Mouse (Mus musculus) spleen, adult 2 months (tissue): ENCODE results near the gene Ogfrl1. TPM values are rescaled to one million over a fixed set of nuclear protein-coding genes. Genes with fewer than 3 reads are reported as not detected.

Experiments
- DNase-seq, 2 experiments: peaks; one replicate each; pipeline versions ENCODE4 v3.0.0 to v3.0.0-alpha.2; 2012 to 2021; ENCODE audit warnings: low spot score in 2 of 2, low read depth in 1 of 2
- H3K27ac ChIP-seq: fragments of 200-500 bp; 2 replicates; pipeline ENCODE4 v1.5.1; 2012; ENCODE audit warnings: low read length, inconsistent platforms; ENCODE audit not compliant: insufficient read depth
- H3K27me3 ChIP-seq: fragments of 200-500 bp; 2 replicates; pipeline ENCODE4 v1.6.1; 2012; ENCODE audit warnings: mild to moderate bottlenecking, moderate library complexity, low read length, inconsistent platforms; ENCODE audit not compliant: control insufficient read depth, insufficient read depth
- H3K36me3 ChIP-seq: fragments of 200-500 bp; 2 replicates; pipeline ENCODE4 v1.6.1; 2012; ENCODE audit warnings: mild to moderate bottlenecking, low read length, inconsistent platforms; ENCODE audit not compliant: control insufficient read depth, insufficient read depth
- H3K4me1 ChIP-seq: fragments of 200-500 bp; 2 replicates; pipeline ENCODE4 v1.6.1; 2011; ENCODE audit warnings: inconsistent platforms; ENCODE audit not compliant: control insufficient read depth, insufficient read depth, insufficient read length
- H3K4me3 ChIP-seq: fragments of 200-500 bp; 2 replicates; pipeline ENCODE4 v1.5.1; 2011; ENCODE audit warnings: mild to moderate bottlenecking, inconsistent platforms; ENCODE audit not compliant: insufficient read depth, insufficient read length; ENCODE audit errors: extremely low read depth
- CTCF ChIP-seq: fragments of 200-500 bp; IDR thresholded peaks from 2 replicates; pipeline ENCODE4 v1.5.1; 2011; ENCODE audit warnings: mild to moderate bottlenecking, inconsistent platforms; ENCODE audit not compliant: insufficient read depth, insufficient read length, insufficient replicate concordance; ENCODE audit errors: extremely low read depth
- POLR2A ChIP-seq: fragments of 200-500 bp; IDR thresholded peaks from 2 replicates; pipeline ENCODE4 v1.6.1; 2011; ENCODE audit warnings: low read depth, low read length, inconsistent platforms
- WGBS: fragments of 180-500 bp; shearing (Covaris S2); methylation state at CpG from one replicate; pipeline ENCODE4 v1.1.7; 2018; 5-methylcytosine and 5-hydroxymethylcytosine counted together
- polyA plus RNA-seq: library from polyadenylated mRNA; depleted of rRNA; stranded (reverse); fragments of >200 nt; gene quantifications from 2 replicates; pipeline ENCODE4 v1.2.3, GENCODE M21; 2012

Ogfrl1 gene
- polyA plus RNA-seq, 1 experiment: 7.3 TPM

DNA sequence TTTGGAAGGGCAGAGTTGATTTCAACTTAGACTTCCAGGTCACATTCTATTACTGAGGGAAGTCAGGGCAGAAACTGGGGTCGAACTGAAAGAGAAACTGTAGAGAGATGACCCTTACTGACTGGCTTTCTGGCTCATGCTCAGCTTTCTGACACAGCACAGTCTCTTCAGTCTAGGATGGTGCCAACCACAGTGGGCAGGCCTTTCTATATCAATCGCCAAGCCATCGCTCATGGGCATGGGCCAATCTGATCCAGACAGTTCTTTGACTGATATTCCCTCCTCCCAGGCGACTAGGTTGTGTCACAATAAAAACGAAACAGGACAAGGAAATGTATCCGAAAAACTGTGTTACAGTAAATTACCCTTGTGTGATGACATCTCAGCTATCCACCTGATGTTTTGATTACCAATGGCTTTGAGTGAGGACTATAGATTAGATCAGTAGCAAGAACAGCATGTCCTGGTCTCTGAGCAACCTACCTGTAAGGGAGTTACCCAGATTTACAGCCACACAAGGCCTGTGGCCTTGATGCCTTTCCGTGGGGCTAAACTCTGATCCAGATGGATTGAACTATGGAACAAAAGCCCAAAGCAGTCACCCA, 76.9 kb downstream of the Ogfrl1 start:
- whole genome bisulfite sequencing: 86% methylated on average over 7 of the region's 7 CpGs
- TF ChIP-seq CTCF (no peak), POLR2A (no peak)
- DNase-seq: no peak
- H3K27me3 ChIP-seq: no peaks in the 10 kb centered on the region
- no peak overlapping the region for H3K4me3 ChIP-seq
- H3K4me1 ChIP-seq: no peaks in the 10 kb centered on the region
- no peaks in the 10 kb centered on the region for H3K36me3 ChIP-seq
- no peak overlapping the region for H3K27ac ChIP-seq
